Mouse (Mus musculus): ENCODE data around the gene Gramd1a.

The Gramd1a gene

GRCm38 (mm10) chr7:31096892-31097564 lies 58.7 kb downstream of the Gramd1a start:
- DNase-seq (ENCODE audit: low read depth, low spot score), result no peak

- DNase-seq (ENCODE audit: low read depth, low spot score), result no peak
These were observed 60.8 kb downstream of the Gramd1a start for GRCm38 (mm10) chr7:31094774-31095501.

- DNase-seq (ENCODE audit: low read depth, low spot score), result no peak
These were observed 66.0 kb downstream of the Gramd1a start for GRCm38 (mm10) chr7:31089721-31090120.

- no peak for DNase-seq (ENCODE audit: low read depth, low spot score)
These were observed 67.5 kb downstream of the Gramd1a start for GRCm38 (mm10) chr7:31088206-31088605.

- DNase-seq (ENCODE audit: low read depth, low spot score), result no peak
These were observed 68.4 kb downstream of the Gramd1a start for GRCm38 (mm10) chr7:31087262-31087661.

- no peak for DNase-seq (ENCODE audit: low read depth, low spot score)
These were observed 69.4 kb downstream of the Gramd1a start for GRCm38 (mm10) chr7:31086175-31086755.

GRCm38 (mm10) chr7:31085171-31085570 lies 70.5 kb downstream of the Gramd1a start:
- no peak for DNase-seq (ENCODE audit: low read depth, low spot score)

- DNase-seq (ENCODE audit: low read depth, low spot score), result no peak
These were observed 71.6 kb downstream of the Gramd1a start for GRCm38 (mm10) chr7:31084140-31084539.

GRCm38 (mm10) chr7:31082831-31083588 lies 72.7 kb downstream of the Gramd1a start:
- no peak for DNase-seq (ENCODE audit: low read depth, low spot score)

- no peak for DNase-seq (ENCODE audit: low read depth, low spot score)
These were observed 73.6 kb downstream of the Gramd1a start for GRCm38 (mm10) chr7:31082106-31082505.

GRCm38 (mm10) chr7:31081106-31081505 lies 74.6 kb downstream of the Gramd1a start:
- no peak for DNase-seq (ENCODE audit: low read depth, low spot score)

- DNase-seq (ENCODE audit: low read depth, low spot score), result no peak
These were observed 75.1 kb downstream of the Gramd1a start for GRCm38 (mm10) chr7:31080611-31081010.
